Mouse (Mus musculus) adrenal gland, postnatal 10 days (tissue): ENCODE measurements around the gene Paqr7. TPM values are rescaled to one million over a fixed set of nuclear protein-coding genes. Genes with fewer than 3 reads are reported as not detected.

Experiments
- DNase-seq: peaks from one replicate; pipeline ENCODE4 v3.0.0; 2021; ENCODE audit warnings: mixed read lengths
- microRNA-seq: library from miRNA; unstranded; fragments of <30 nt; microRNA quantifications from one replicate; pipeline ENCODE4 v1.2.0, GENCODE M21; 2021
- total RNA-seq, 2 experiments: library from RNA; stranded (reverse); gene quantifications; 2 replicates each; pipeline ENCODE4 v1.2.3; 2021

Paqr7 gene
- total RNA-seq, 2 experiments from 2014 or later: 23.5 to 28.6 TPM

- peak; percentile 52 for DNase-seq
Measured at GRCm38 (mm10) chr4:134535787-134536151, 39.3 kb downstream of the Paqr7 start.

- DNase-seq: no peak
Measured at GRCm38 (mm10) chr4:134538997-134539580, 42.6 kb downstream of the Paqr7 start.

- DNase-seq: no peak
Measured at GRCm38 (mm10) chr4:134542726-134543125, 46.2 kb downstream of the Paqr7 start.

DNA sequence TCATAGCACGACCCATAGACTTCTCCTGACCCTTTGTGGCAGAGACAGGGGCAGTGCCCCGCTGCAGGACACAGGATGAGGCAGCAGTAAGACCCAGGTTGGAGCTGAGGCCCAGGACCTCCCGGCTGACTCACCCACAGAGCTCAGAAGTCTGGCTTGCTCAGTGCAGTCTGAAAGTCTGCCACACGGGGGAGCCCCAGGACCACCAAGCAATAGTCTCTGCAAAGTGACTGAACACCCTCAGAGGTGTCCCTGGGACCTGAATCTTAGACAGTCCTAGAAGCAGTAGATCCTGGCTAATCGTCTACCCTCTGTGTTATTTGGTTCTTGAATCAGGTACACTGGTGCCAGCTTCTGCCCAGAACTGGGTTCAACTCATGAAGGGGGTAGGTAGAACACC lies 46.8 kb downstream of the Paqr7 start:
- peak; percentile 97 for DNase-seq

DNA sequence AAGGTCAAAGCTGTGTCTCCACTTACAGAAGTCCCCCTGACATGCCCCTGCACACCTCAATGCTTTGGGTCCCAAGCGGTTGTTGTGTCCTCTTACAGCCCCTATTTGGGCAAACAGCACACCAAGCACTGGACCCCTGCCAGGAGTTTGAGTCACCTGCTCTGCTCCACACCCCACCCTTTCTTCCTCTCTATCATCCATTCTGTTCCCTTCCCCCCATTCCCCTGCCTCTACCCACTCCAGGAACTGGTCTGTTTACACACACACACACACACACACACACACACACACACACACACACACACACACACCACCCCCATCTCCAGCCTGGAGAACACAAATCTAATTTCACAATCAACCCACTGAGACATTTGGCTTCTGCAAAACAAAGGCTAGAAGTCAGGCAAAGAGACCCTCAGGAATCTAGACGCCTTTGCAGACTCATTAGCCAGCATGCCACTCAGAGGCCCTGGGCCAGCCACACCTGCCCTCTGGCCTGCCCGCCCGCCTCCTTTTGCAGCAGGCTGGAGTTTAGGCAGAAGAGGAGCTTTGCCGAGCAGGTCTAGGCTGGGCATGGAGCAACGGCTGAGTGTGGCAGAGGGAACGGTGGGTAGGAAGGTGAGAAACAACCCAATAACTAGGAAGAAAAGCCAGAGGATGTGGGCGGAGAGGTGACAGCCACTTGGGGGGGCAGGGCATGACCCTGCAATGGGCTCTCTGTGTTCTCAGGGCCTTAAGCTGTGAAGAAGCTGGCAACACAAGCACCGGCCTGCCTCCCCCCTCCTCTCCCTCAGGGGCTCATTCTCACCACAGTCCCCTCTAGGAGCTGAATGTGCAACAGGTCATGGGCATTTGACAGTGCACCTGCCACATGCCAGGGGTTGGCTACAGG lies 50.6 kb downstream of the Paqr7 start:
- peak; percentile 55 for DNase-seq

GRCm38 (mm10) chr4:134548169-134548938 lies 51.9 kb downstream of the Paqr7 start:
- DNase-seq: no peak

DNA sequence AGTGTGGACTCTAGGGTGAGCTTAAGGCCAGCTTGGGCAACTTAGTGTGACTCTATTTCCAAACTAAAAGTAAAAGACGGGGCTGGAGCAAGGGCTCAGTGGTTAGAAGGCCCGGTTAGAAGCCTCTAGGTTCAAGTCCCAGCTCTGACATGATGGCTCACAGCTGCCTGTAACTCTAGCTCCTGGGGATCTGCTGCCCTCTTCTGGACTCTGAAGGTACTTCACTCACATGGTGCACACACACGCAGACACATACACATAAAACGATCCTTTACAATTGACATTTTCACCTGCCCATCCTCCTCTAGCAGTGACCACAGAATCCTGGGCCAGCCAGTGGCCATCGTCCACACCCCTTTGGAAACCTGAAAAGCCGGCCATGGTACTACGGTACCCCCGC lies 53.4 kb downstream of the Paqr7 start:
- no peak for DNase-seq

GRCm38 (mm10) chr4:134551494-134552316 lies 55.2 kb downstream of the Paqr7 start, which contains the start of gene Selenon:
Selenon (minus strand) TSS chr4:134552166.
- peak; percentile 85 for DNase-seq

GRCm38 (mm10) chr4:134553631-134554030 lies 57.1 kb downstream of the Paqr7 start:
- no peak for DNase-seq

DNA sequence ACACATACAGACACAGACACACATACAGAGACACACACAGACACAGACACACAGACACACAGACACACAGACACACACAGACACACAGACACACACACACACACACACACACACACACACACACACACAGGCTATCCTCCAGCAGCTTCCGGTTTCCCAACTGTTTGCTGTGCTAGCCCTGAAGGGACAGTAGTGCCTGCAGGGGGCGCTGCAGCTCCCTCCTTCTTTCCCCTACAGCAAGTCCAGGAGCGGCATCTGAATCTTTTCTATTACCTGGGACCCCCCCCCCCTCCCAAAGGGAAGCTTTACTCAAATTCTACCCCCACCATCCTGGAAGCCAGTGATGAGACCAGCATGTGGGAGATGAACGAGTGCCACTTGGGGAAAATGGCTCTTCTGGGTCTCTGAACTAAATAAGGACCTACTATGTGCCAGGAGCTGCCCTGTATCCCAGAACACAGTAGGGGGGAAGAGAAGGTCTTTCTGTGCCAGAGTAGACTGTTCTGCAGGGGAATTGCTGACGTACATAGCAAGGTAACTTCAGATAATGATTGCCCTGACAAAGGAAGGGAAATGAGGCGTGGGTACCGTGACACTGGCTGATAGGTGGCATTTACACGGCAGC lies 59.6 kb downstream of the Paqr7 start:
- peak; percentile 72 for DNase-seq

DNA sequence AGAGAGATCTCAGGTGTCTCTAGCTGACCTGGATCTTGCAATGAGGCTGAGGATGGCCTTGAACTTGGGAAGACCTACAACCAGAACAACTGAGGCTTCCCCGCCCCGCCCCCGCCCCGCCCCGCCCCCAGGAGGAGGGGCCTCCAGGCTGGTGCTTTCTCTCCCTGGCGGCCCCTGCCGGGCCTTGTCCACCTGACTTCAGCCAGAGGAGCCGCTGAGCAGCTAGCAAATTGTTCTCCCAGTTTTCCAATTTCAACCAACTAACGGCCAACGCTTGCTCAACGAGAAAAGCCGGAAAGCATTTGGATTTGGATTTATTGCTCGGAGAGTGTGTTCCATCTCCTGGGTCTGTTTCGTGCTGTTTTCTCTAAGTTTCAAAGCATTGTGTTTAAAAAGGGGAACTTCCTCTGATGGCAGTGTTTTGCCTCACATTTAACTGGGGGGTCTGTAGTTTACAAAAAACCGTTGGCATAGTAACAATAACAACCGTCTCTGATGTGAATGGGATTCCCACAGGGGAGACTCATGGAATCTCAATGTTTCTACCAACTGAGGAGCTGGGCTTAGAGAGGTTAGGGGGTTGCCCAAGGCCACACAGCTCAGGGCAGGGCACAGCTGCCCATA lies 61.2 kb downstream of the Paqr7 start:
- DNase-seq: no peak

DNA sequence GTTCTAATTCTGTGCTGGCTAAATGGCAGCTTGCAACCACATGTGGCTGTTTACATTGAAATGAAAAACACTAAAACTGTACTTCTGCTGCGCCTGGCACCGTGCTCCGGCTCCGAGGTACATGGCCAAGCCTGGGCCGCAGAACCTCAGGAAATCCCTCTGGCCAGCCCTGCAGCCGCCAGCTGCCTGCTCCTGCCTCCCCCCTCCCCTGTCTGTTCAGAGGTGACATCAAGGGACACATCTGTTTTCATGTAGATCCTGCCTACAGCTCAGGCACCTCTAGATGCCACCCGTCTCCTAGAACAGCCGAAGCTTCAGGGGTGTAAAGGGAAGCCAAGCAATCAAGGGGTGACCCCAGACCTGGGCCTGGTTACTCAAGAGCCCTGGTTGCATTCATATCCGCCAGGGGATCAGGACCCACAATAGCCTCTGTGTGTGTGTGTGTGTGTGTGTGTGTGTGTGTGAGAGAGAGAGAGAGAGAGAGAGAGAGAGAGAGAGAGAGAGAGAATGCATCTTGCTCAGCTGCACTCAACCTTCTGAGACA lies 62.1 kb downstream of the Paqr7 start:
- DNase-seq: no peak

DNA sequence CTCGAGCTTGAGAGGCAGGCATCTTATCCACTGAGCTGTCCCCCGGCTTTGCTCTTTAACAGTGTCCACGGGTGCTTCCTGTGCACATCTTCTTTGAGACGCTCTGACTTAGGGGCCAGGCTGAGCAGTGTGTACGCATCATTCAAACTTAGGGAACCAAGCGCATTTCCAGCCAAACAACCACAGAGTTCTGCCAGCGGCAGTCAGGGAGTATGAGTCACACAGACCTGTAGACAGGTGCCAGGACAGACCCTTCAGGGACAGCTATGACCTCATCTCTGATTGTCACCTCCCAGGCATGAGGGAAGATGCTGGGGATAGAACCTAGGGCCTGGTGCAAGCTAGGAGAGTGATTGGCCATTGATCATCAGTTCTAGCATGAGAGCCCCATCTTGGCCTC lies 62.7 kb downstream of the Paqr7 start:
- DNase-seq: no peak

Small RNA genes within 50 kb of the gene (microRNA-seq; reads per million reads assigned to microRNA genes)
- 12.0 reads per million, percentile 21 among the genes with 10 or more reads in this experiment for gene Gm23634

Other genes with a start within 250 kb of the Paqr7 start
- gene Gm30191, start 249.8 kb upstream of the Paqr7 start, total RNA-seq: not detected
- 10 to 100 TPM; 12.3 to 21.7 TPM for gene Grrp1, start 242.6 kb upstream of the Paqr7 start, total RNA-seq
- gene Pdik1l, start 208.8 kb upstream of the Paqr7 start, total RNA-seq: 10 to 100 TPM; 15.8 to 21.3 TPM
- gene Trim63, start 181.6 kb upstream of the Paqr7 start, total RNA-seq: 1 to 10 TPM; 3.2 to 8.2 TPM
- 10 to 100 TPM; 13.7 to 17.4 TPM for gene Slc30a2, start 153.5 kb upstream of the Paqr7 start, total RNA-seq
- gene Extl1, start 112.8 kb upstream of the Paqr7 start, total RNA-seq: 1 to 10 TPM; 1.1 to 3.1 TPM
- gene Pafah2, start 100.4 kb upstream of the Paqr7 start, total RNA-seq: 10 to 100 TPM; 20.8 to 22.1 TPM
- 100 to 1,000 TPM; 140 to 156 TPM for gene Stmn1, start 28.4 kb upstream of the Paqr7 start, total RNA-seq
- gene Aunip, start 14.3 kb downstream of the Paqr7 start, total RNA-seq: 1 to 10 TPM; 2.4 to 3.1 TPM
- gene Mtfr1l, start 38.7 kb downstream of the Paqr7 start, total RNA-seq: 100 to 1,000 TPM in 1 of 2 experiments, 10 to 100 TPM in 1; 99.7 to 124 TPM
- gene Selenon, start 55.5 kb downstream of the Paqr7 start, total RNA-seq: 10 to 100 TPM; 30.8 to 32.9 TPM
- 10 to 100 TPM; 21.3 TPM for gene Man1c1, start 207.6 kb downstream of the Paqr7 start, total RNA-seq